Comparison of ENCODE assay signal across 20 mouse cellular contexts in genomic region chr7:118004620-118005019, GRCm38 (mm10).
DNase-seq lines count a peak whose midpoint lies in the region; ATAC-seq lines count a peak whose summit lies in the region.
"Had no signal": no experiment of that assay in that cellular context is flagged by ENCODE, and none has a peak within 500 bp of the region (broad histone marks: within the 10 kb centered on the region; RNA-seq: fewer than 3 reads in every experiment).

No protein-coding gene starts in this region.

- no peak overlapping the region for H3K4me3 ChIP-seq in hindbrain, embryonic 13.5 days
- no peak overlapping the region for H3K4me3 ChIP-seq in hindbrain, embryonic 10.5 days
- H3K4me3 ChIP-seq in neural tube, embryonic 13.5 days, result no peak overlapping the region
- no peak overlapping the region for H3K4me3 ChIP-seq in hindbrain, embryonic 16.5 days (ENCODE audit: low read length)
- no peak overlapping the region for H3K4me3 ChIP-seq in neural tube, embryonic 15.5 days (replicated peaks)
- H3K4me3 ChIP-seq: embryonic facial prominence, embryonic 10.5 days; forebrain, embryonic 13.5 days; gastrocnemius, adult 2 months; intestine, embryonic 15.5 days had no signal

- no peak for ATAC-seq in hindbrain, embryonic 13.5 days (ENCODE audit: low FRiP score)
- no peak for ATAC-seq in neural tube, embryonic 13.5 days (ENCODE audit: low read depth)
- peak; percentile 58; the same call in 1 of the 2 replicates for ATAC-seq in hindbrain, embryonic 16.5 days
- ATAC-seq in neural tube, embryonic 15.5 days (ENCODE audit: low FRiP score), result 0 out of 2 replicates have a peak, but pooled peaks have one; percentile 53
- no peak for ATAC-seq in frontal cortex, adult (ENCODE audit: low TSS enrichment)
- ATAC-seq: forebrain, embryonic 13.5 days; forebrain, postnatal 0 days; intestine, embryonic 15.5 days had no signal

- H3K27me3 ChIP-seq in hindbrain, embryonic 13.5 days, result no peaks in the 10 kb centered on the region
- no peaks in the 10 kb centered on the region for H3K27me3 ChIP-seq in hindbrain, embryonic 10.5 days (ENCODE audit: insufficient read depth, poor library complexity, severe bottlenecking)
- H3K27me3 ChIP-seq in neural tube, embryonic 13.5 days, result no peaks in the 10 kb centered on the region
- H3K27me3 ChIP-seq in hindbrain, embryonic 16.5 days (replicated peaks; ENCODE audit: control insufficient read depth, insufficient read depth, low read length), result no peaks in the 10 kb centered on the region
- H3K27me3 ChIP-seq in neural tube, embryonic 15.5 days (replicated peaks), result no peaks in the 10 kb centered on the region
- H3K27me3 ChIP-seq: forebrain, embryonic 13.5 days; intestine, embryonic 15.5 days had no signal

- H3K9me3 ChIP-seq in hindbrain, embryonic 13.5 days, result no peaks in the 10 kb centered on the region
- H3K9me3 ChIP-seq in hindbrain, embryonic 10.5 days, result no peaks in the 10 kb centered on the region
- no peaks in the 10 kb centered on the region for H3K9me3 ChIP-seq in neural tube, embryonic 13.5 days
- H3K9me3 ChIP-seq in hindbrain, embryonic 16.5 days (ENCODE audit: control insufficient read depth, low read length), result no peaks in the 10 kb centered on the region
- no peaks in the 10 kb centered on the region for H3K9me3 ChIP-seq in neural tube, embryonic 15.5 days (replicated peaks)
- H3K9me3 ChIP-seq: embryonic facial prominence, embryonic 10.5 days; forebrain, embryonic 13.5 days; intestine, embryonic 15.5 days had no signal

- no peak overlapping the region for H3K9ac ChIP-seq in hindbrain, embryonic 13.5 days
- no peak overlapping the region for H3K9ac ChIP-seq in neural tube, embryonic 13.5 days
- no peak overlapping the region for H3K9ac ChIP-seq in hindbrain, embryonic 16.5 days (ENCODE audit: low read depth, low read length)
- H3K9ac ChIP-seq in neural tube, embryonic 15.5 days (replicated peaks), result no peak overlapping the region
- H3K9ac ChIP-seq: forebrain, embryonic 13.5 days; forebrain, postnatal 0 days; intestine, embryonic 15.5 days had no signal

- DNase-seq in hindbrain, embryonic 10.5 days (ENCODE audit: low spot score), result no peak
- no peak for DNase-seq in neural tube, embryonic 10.5 days (ENCODE audit: extremely low spot score, low spot score)
- no peak for DNase-seq in kidney, adult 18-20 months
- DNase-seq: adrenal gland, adult 2 months; adrenal gland, postnatal 25 days; cerebellum, adult 11 months; cerebellum, adult 8-10 months; forebrain, postnatal 0 days; gastrocnemius, adult 2 months; gastrocnemius, postnatal 36 days; heart, adult 11 months; heart, postnatal 10 days had no signal

- WGBS in hindbrain, embryonic 13.5 days, result 54% methylated on average over 7 of the region's 7 CpGs
- 85% methylated on average over 7 of the region's 7 CpGs for WGBS in hindbrain, embryonic 10.5 days
- WGBS in neural tube, embryonic 13.5 days, result 56% methylated on average over 7 of the region's 7 CpGs
- 51% methylated on average over 7 of the region's 7 CpGs for WGBS in hindbrain, embryonic 16.5 days
- 60% methylated on average over 7 of the region's 7 CpGs for whole genome bisulfite sequencing in neural tube, embryonic 15.5 days

- no peaks in the 10 kb centered on the region for H3K36me3 ChIP-seq in hindbrain, embryonic 13.5 days
- H3K36me3 ChIP-seq in hindbrain, embryonic 10.5 days, result no peaks in the 10 kb centered on the region
- no peaks in the 10 kb centered on the region for H3K36me3 ChIP-seq in neural tube, embryonic 13.5 days
- no peaks in the 10 kb centered on the region for H3K36me3 ChIP-seq in hindbrain, embryonic 16.5 days (ENCODE audit: control insufficient read depth, insufficient read depth, low read length)
- no peaks in the 10 kb centered on the region for H3K36me3 ChIP-seq in neural tube, embryonic 15.5 days
- H3K36me3 ChIP-seq: embryonic facial prominence, embryonic 10.5 days; intestine, embryonic 15.5 days had no signal

- peaks cover 15% of the 10 kb centered on the region for H3K4me1 ChIP-seq in hindbrain, embryonic 13.5 days (replicated peaks)
- H3K4me1 ChIP-seq in hindbrain, embryonic 10.5 days (replicated peaks), result no peaks in the 10 kb centered on the region
- H3K4me1 ChIP-seq in neural tube, embryonic 13.5 days (replicated peaks), result peaks cover 12% of the 10 kb centered on the region; the same call in 1 of the 2 replicates
- H3K4me1 ChIP-seq in hindbrain, embryonic 16.5 days (ENCODE audit: control insufficient read depth, insufficient read depth, low read depth, low read length), result no peaks in the 10 kb centered on the region; the same call in 1 of the 2 replicates
- H3K4me1 ChIP-seq in neural tube, embryonic 15.5 days, result peaks cover 13% of the 10 kb centered on the region; the same call in 1 of the 2 replicates
- H3K4me1 ChIP-seq: embryonic facial prominence, embryonic 10.5 days; intestine, embryonic 15.5 days had no signal

- peak overlapping the region; percentile 26 for H3K27ac ChIP-seq in hindbrain, embryonic 13.5 days
- H3K27ac ChIP-seq in hindbrain, embryonic 10.5 days, result no peak overlapping the region
- H3K27ac ChIP-seq in neural tube, embryonic 13.5 days (replicated peaks), result 0 out of 2 replicates have a peak overlapping the region, but pooled peaks have one; percentile 14
- no peak overlapping the region for H3K27ac ChIP-seq in hindbrain, embryonic 16.5 days (ENCODE audit: low read depth, low read length)
- H3K27ac ChIP-seq in neural tube, embryonic 15.5 days (replicated peaks), result 0 out of 2 replicates have a peak overlapping the region, but pooled peaks have one; percentile 3
- H3K27ac ChIP-seq: embryonic facial prominence, embryonic 10.5 days; forebrain, embryonic 13.5 days; gastrocnemius, adult 2 months; intestine, embryonic 15.5 days had no signal

- no peak overlapping the region for H3K4me2 ChIP-seq in hindbrain, embryonic 13.5 days
- no peak overlapping the region for H3K4me2 ChIP-seq in neural tube, embryonic 13.5 days
- H3K4me2 ChIP-seq in hindbrain, embryonic 16.5 days (ENCODE audit: low read length), result no peak overlapping the region
- no peak overlapping the region for H3K4me2 ChIP-seq in neural tube, embryonic 15.5 days
- H3K4me2 ChIP-seq: forebrain, embryonic 13.5 days; intestine, embryonic 15.5 days had no signal

Comparison
In these comparisons a context has a peak if more than half of its experiments do, and no peak if none do; other contexts are left out.
1. ATAC-seq: peak in hindbrain, embryonic 16.5 days (single experiment) and neural tube, embryonic 15.5 days (single experiment); none in hindbrain, embryonic 13.5 days (single experiment), neural tube, embryonic 13.5 days (single experiment) and frontal cortex, adult (single experiment).
2. H3K27ac ChIP-seq: peak in hindbrain, embryonic 13.5 days (single experiment), neural tube, embryonic 13.5 days (single experiment) and neural tube, embryonic 15.5 days (single experiment); none in hindbrain, embryonic 10.5 days (single experiment) and hindbrain, embryonic 16.5 days (single experiment).